Mouse (Mus musculus): ENCODE data around the gene Ssbp4.

- TF ChIP-seq CTCF (IDR thresholded peaks at IDR 0.05; ENCODE audit: low read depth) (no peak), EP300 (IDR thresholded peaks at IDR 0.05; ENCODE audit: low read depth) (no peak)
Observed at GRCm38 (mm10) chr8:70609849-70610795, 1.4 kb upstream of the Ssbp4 start.
